Mouse (Mus musculus): ENCODE results near the gene Runx2. TPM values are rescaled to one million over a fixed set of nuclear protein-coding genes. Genes with fewer than 3 reads are reported as not detected.

The Runx2 gene
- polyA plus RNA-seq, 1 experiment from 2014 or later = 0.25 TPM

GRCm38 (mm10) chr17:44609897-44610641, 204.5 kb downstream of the Runx2 start:
- Histone ChIP-seq H3K9me3 (replicated peaks; ENCODE audit: control insufficient read depth, low read length) (no peaks in the 10 kb centered on the region), H3K27me3 (ENCODE audit: control insufficient read depth, insufficient read depth, low read length) (0 out of 2 replicates have a peak, but pooled peaks cover 3% of the 10 kb centered on the region), H3K4me1 (ENCODE audit: control insufficient read depth, insufficient read depth, low read length) (no peaks in the 10 kb centered on the region), H3K9ac (ENCODE audit: low read length) (no peak overlapping the region), H3K4me2 (ENCODE audit: low read depth, low read length) (no peak overlapping the region), H3K4me3 (ENCODE audit: low read length) (no peak overlapping the region), H3K27ac (ENCODE audit: low read length) (no peak overlapping the region), H3K36me3 (ENCODE audit: control insufficient read depth, insufficient read depth) (no peaks in the 10 kb centered on the region)
- ATAC-seq (replicated peaks; ENCODE audit: extremely low read depth, insufficient read depth, low FRiP score) = no peak
- WGBS = 54% methylated on average over 5 of the region's 5 CpGs

- Histone ChIP-seq H3K9ac (ENCODE audit: low read length) (no peak overlapping the region), H3K4me2 (ENCODE audit: low read depth, low read length) (no peak overlapping the region), H3K27me3 (ENCODE audit: control insufficient read depth, insufficient read depth, low read length) (0 out of 2 replicates have a peak, but pooled peaks cover 3% of the 10 kb centered on the region), H3K27ac (ENCODE audit: low read length) (no peak overlapping the region), H3K9me3 (replicated peaks; ENCODE audit: control insufficient read depth, low read length) (no peaks in the 10 kb centered on the region), H3K4me1 (ENCODE audit: control insufficient read depth, insufficient read depth, low read length) (no peaks in the 10 kb centered on the region), H3K36me3 (ENCODE audit: control insufficient read depth, insufficient read depth) (no peaks in the 10 kb centered on the region), H3K4me3 (ENCODE audit: low read length) (no peak overlapping the region)
- 68% methylated on average over 10 of the region's 10 CpGs for WGBS
- ATAC-seq (replicated peaks; ENCODE audit: extremely low read depth, insufficient read depth, low FRiP score) = no peak
Observed at GRCm38 (mm10) chr17:44609356-44609755, 205.2 kb downstream of the Runx2 start.

GRCm38 (mm10) chr17:44608907-44609306, 205.7 kb downstream of the Runx2 start:
- H3K27me3 ChIP-seq (ENCODE audit: control insufficient read depth, insufficient read depth, low read length) = 0 out of 2 replicates have a peak, but pooled peaks cover 3% of the 10 kb centered on the region
- no peak overlapping the region for H3K27ac ChIP-seq (ENCODE audit: low read length)
- no peak overlapping the region for H3K9ac ChIP-seq (ENCODE audit: low read length)
- no peak overlapping the region for H3K4me2 ChIP-seq (ENCODE audit: low read depth, low read length)
- no peaks in the 10 kb centered on the region for H3K4me1 ChIP-seq (ENCODE audit: control insufficient read depth, insufficient read depth, low read length)
- no peaks in the 10 kb centered on the region for H3K9me3 ChIP-seq (replicated peaks; ENCODE audit: control insufficient read depth, low read length)
- no peak for ATAC-seq (replicated peaks; ENCODE audit: extremely low read depth, insufficient read depth, low FRiP score)
- no peak overlapping the region for H3K4me3 ChIP-seq (ENCODE audit: low read length)
- WGBS = 38% methylated on average over 4 of the region's 4 CpGs
- no peaks in the 10 kb centered on the region for H3K36me3 ChIP-seq (ENCODE audit: control insufficient read depth, insufficient read depth)

GRCm38 (mm10) chr17:44607383-44607782, 207.2 kb downstream of the Runx2 start:
- H3K9me3 ChIP-seq (replicated peaks; ENCODE audit: control insufficient read depth, low read length) = no peaks in the 10 kb centered on the region
- 0 out of 2 replicates have a peak, but pooled peaks cover 3% of the 10 kb centered on the region for H3K27me3 ChIP-seq (ENCODE audit: control insufficient read depth, insufficient read depth, low read length)
- no peak overlapping the region for H3K4me3 ChIP-seq (ENCODE audit: low read length)
- H3K4me2 ChIP-seq (ENCODE audit: low read depth, low read length) = no peak overlapping the region
- WGBS = 82% methylated on average over 8 of the region's 8 CpGs
- H3K4me1 ChIP-seq (ENCODE audit: control insufficient read depth, insufficient read depth, low read length) = no peaks in the 10 kb centered on the region
- no peaks in the 10 kb centered on the region for H3K36me3 ChIP-seq (ENCODE audit: control insufficient read depth, insufficient read depth)
- no peak for ATAC-seq (replicated peaks; ENCODE audit: extremely low read depth, insufficient read depth, low FRiP score)
- no peak overlapping the region for H3K9ac ChIP-seq (ENCODE audit: low read length)
- H3K27ac ChIP-seq (ENCODE audit: low read length) = no peak overlapping the region

- Histone ChIP-seq H3K27me3 (ENCODE audit: control insufficient read depth, insufficient read depth, low read length) (0 out of 2 replicates have a peak, but pooled peaks cover 3% of the 10 kb centered on the region), H3K9ac (ENCODE audit: low read length) (no peak overlapping the region), H3K4me2 (ENCODE audit: low read depth, low read length) (no peak overlapping the region), H3K4me1 (ENCODE audit: control insufficient read depth, insufficient read depth, low read length) (no peaks in the 10 kb centered on the region), H3K36me3 (ENCODE audit: control insufficient read depth, insufficient read depth) (no peaks in the 10 kb centered on the region), H3K4me3 (ENCODE audit: low read length) (no peak overlapping the region), H3K27ac (ENCODE audit: low read length) (no peak overlapping the region), H3K9me3 (replicated peaks; ENCODE audit: control insufficient read depth, low read length) (no peaks in the 10 kb centered on the region)
- WGBS = 78% methylated on average over 7 of the region's 7 CpGs
- ATAC-seq (replicated peaks; ENCODE audit: extremely low read depth, insufficient read depth, low FRiP score) = no peak
Observed at GRCm38 (mm10) chr17:44606245-44606644, 208.4 kb downstream of the Runx2 start.

GRCm38 (mm10) chr17:44605749-44606148, 208.8 kb downstream of the Runx2 start:
- Histone ChIP-seq H3K9ac (ENCODE audit: low read length) (no peak overlapping the region), H3K4me1 (ENCODE audit: control insufficient read depth, insufficient read depth, low read length) (no peaks in the 10 kb centered on the region), H3K36me3 (ENCODE audit: control insufficient read depth, insufficient read depth) (no peaks in the 10 kb centered on the region), H3K9me3 (replicated peaks; ENCODE audit: control insufficient read depth, low read length) (no peaks in the 10 kb centered on the region), H3K4me2 (ENCODE audit: low read depth, low read length) (no peak overlapping the region), H3K27me3 (ENCODE audit: control insufficient read depth, insufficient read depth, low read length) (0 out of 2 replicates have a peak, but pooled peaks cover 3% of the 10 kb centered on the region), H3K27ac (ENCODE audit: low read length) (no peak overlapping the region), H3K4me3 (ENCODE audit: low read length) (no peak overlapping the region)
- ATAC-seq (replicated peaks; ENCODE audit: extremely low read depth, insufficient read depth, low FRiP score) = no peak
- 86% methylated on average over 3 of the region's 3 CpGs for WGBS

GRCm38 (mm10) chr17:44603170-44603569, 211.4 kb downstream of the Runx2 start:
- ATAC-seq (replicated peaks; ENCODE audit: extremely low read depth, insufficient read depth, low FRiP score) = no peak
- 74% methylated on average over 4 of the region's 4 CpGs for WGBS
- no peaks in the 10 kb centered on the region for H3K9me3 ChIP-seq (replicated peaks; ENCODE audit: control insufficient read depth, low read length)

GRCm38 (mm10) chr17:44601317-44602021, 213.1 kb downstream of the Runx2 start:
- H3K36me3 ChIP-seq (ENCODE audit: control insufficient read depth, insufficient read depth) = no peaks in the 10 kb centered on the region
- no peak overlapping the region for H3K9ac ChIP-seq (ENCODE audit: low read length)
- 67% methylated on average over 11 of the region's 11 CpGs for WGBS
- no peak overlapping the region for H3K27ac ChIP-seq (ENCODE audit: low read length)
- no peaks in the 10 kb centered on the region for H3K27me3 ChIP-seq (ENCODE audit: control insufficient read depth, insufficient read depth, low read length)
- H3K9me3 ChIP-seq (replicated peaks; ENCODE audit: control insufficient read depth, low read length) = no peaks in the 10 kb centered on the region
- H3K4me3 ChIP-seq (ENCODE audit: low read length) = no peak overlapping the region
- no peak overlapping the region for H3K4me2 ChIP-seq (ENCODE audit: low read depth, low read length)
- no peak for ATAC-seq (replicated peaks; ENCODE audit: extremely low read depth, insufficient read depth, low FRiP score)
- H3K4me1 ChIP-seq (ENCODE audit: control insufficient read depth, insufficient read depth, low read length) = no peaks in the 10 kb centered on the region

More at GRCm38 (mm10) chr17:44603170-44603569, 211.4 kb downstream of the Runx2 start:
- Histone ChIP-seq H3K9ac (ENCODE audit: low read length) (no peak overlapping the region), H3K4me2 (ENCODE audit: low read depth, low read length) (no peak overlapping the region), H3K27ac (ENCODE audit: low read length) (no peak overlapping the region), H3K4me3 (ENCODE audit: low read length) (no peak overlapping the region), H3K27me3 (ENCODE audit: control insufficient read depth, insufficient read depth, low read length) (no peaks in the 10 kb centered on the region), H3K4me1 (ENCODE audit: control insufficient read depth, insufficient read depth, low read length) (no peaks in the 10 kb centered on the region), H3K36me3 (ENCODE audit: control insufficient read depth, insufficient read depth) (no peaks in the 10 kb centered on the region)

GRCm38 (mm10) chr17:44599856-44600255, 214.7 kb downstream of the Runx2 start:
- Histone ChIP-seq H3K4me3 (ENCODE audit: low read length) (no peak overlapping the region), H3K4me2 (ENCODE audit: low read depth, low read length) (no peak overlapping the region), H3K27me3 (ENCODE audit: control insufficient read depth, insufficient read depth, low read length) (no peaks in the 10 kb centered on the region), H3K9ac (ENCODE audit: low read length) (no peak overlapping the region), H3K9me3 (replicated peaks; ENCODE audit: control insufficient read depth, low read length) (no peaks in the 10 kb centered on the region), H3K36me3 (ENCODE audit: control insufficient read depth, insufficient read depth) (no peaks in the 10 kb centered on the region), H3K27ac (ENCODE audit: low read length) (no peak overlapping the region), H3K4me1 (ENCODE audit: control insufficient read depth, insufficient read depth, low read length) (no peaks in the 10 kb centered on the region)
- WGBS = 67% methylated on average over 1 of the region's 1 CpGs
- no peak for ATAC-seq (replicated peaks; ENCODE audit: extremely low read depth, insufficient read depth, low FRiP score)
